In the genomic region with DNA sequence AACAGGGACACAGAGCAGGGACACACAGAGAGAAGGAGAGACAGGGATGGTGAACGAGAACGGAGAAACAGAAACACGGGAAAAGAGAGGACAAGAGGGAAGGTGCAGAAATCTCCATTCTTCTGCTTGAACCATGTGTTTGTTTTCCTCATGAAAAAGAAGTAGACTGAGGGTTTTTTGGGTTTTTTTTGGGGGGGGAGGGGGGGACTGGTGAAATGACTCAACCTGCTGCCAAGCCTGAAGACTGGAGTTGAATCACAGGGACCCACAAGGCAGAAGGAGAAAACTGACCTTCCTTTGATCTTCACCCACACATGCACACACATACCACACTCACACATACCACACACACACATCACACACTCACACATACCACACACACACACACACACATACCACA, we compare ENCODE assay signal across 51 mouse cellular contexts. TPM values are rescaled to one million over a fixed set of nuclear protein-coding genes. Genes with fewer than 3 reads are reported as not detected.
"Had no signal": no experiment of that assay in that cellular context is flagged by ENCODE, and none has a peak within 500 bp of the region (broad histone marks: within the 10 kb centered on the region; RNA-seq: fewer than 3 reads in every experiment).

No protein-coding gene starts in this region.

- H3K4me3 ChIP-seq: heart, embryonic 10.5 days; heart, embryonic 12.5 days; heart, embryonic 13.5 days; heart, embryonic 15.5 days; hindbrain, embryonic 10.5 days; hindbrain, embryonic 12.5 days; hindbrain, embryonic 13.5 days; hindbrain, embryonic 15.5 days; intestine, embryonic 15.5 days; kidney, embryonic 15.5 days; layer of hippocampus, adult 2 months; left cerebral cortex, adult 2 months had no signal

- H3K36me3 ChIP-seq: heart, embryonic 10.5 days; heart, embryonic 12.5 days; heart, embryonic 13.5 days; heart, embryonic 15.5 days; hindbrain, embryonic 10.5 days; hindbrain, embryonic 12.5 days; hindbrain, embryonic 13.5 days; hindbrain, embryonic 15.5 days; intestine, embryonic 15.5 days; kidney, embryonic 15.5 days had no signal

- H3K9me3 ChIP-seq: heart, embryonic 10.5 days; heart, embryonic 12.5 days; heart, embryonic 13.5 days; heart, embryonic 15.5 days; hindbrain, embryonic 10.5 days; hindbrain, embryonic 12.5 days; hindbrain, embryonic 13.5 days; hindbrain, embryonic 15.5 days; intestine, embryonic 15.5 days; kidney, embryonic 15.5 days had no signal

- H3K9ac ChIP-seq: heart, embryonic 12.5 days; heart, embryonic 13.5 days; heart, embryonic 15.5 days; hindbrain, embryonic 12.5 days; hindbrain, embryonic 13.5 days; hindbrain, embryonic 14.5 days; hindbrain, embryonic 15.5 days; intestine, embryonic 15.5 days; kidney, embryonic 15.5 days had no signal

- H3K4me2 ChIP-seq: heart, embryonic 11.5 days; heart, embryonic 12.5 days; heart, embryonic 13.5 days; heart, embryonic 15.5 days; hindbrain, embryonic 12.5 days; hindbrain, embryonic 13.5 days; hindbrain, embryonic 14.5 days; hindbrain, embryonic 15.5 days; intestine, embryonic 15.5 days; kidney, embryonic 15.5 days had no signal

- DNase-seq: heart, postnatal 10 days; heart, postnatal 14 days; heart, postnatal 36 days; heart, postnatal 4 days; kidney, adult 11 months; kidney, adult 18-20 months; kidney, adult 2 months; kidney, adult 8-10 months; kidney, adult 9 months; kidney, postnatal 10 days; kidney, postnatal 14 days; kidney, postnatal 25 days; kidney, postnatal 36 days; kidney, postnatal 4 days; layer of hippocampus, adult 9-11 months; layer of hippocampus, postnatal 36 days had no signal

- H3K27me3 ChIP-seq: hindbrain, embryonic 13.5 days; hindbrain, embryonic 15.5 days; intestine, embryonic 15.5 days; kidney, embryonic 15.5 days had no signal

- H3K27ac ChIP-seq: heart, embryonic 10.5 days; heart, embryonic 13.5 days; heart, embryonic 15.5 days; hindbrain, embryonic 10.5 days; hindbrain, embryonic 12.5 days; hindbrain, embryonic 13.5 days; hindbrain, embryonic 14.5 days; hindbrain, embryonic 15.5 days; hindbrain, postnatal 0 days; intestine, embryonic 15.5 days; kidney, embryonic 15.5 days; kidney, postnatal 0 days; layer of hippocampus, adult 2 months; left cerebral cortex, adult 2 months had no signal

- H3K4me1 ChIP-seq: heart, embryonic 10.5 days; heart, embryonic 12.5 days; hindbrain, embryonic 12.5 days; hindbrain, embryonic 13.5 days; intestine, embryonic 15.5 days had no signal

RNA-seq across cellular contexts. Expression of a gene that starts 11.1 kb away (rescaled TPM):
- total RNA-seq: heart, postnatal 10 days; heart, postnatal 14 days; heart, postnatal 25 days; heart, postnatal 36 days; heart, postnatal 4 days; hematopoietic stem cell, adult 5-6 weeks; hindbrain, postnatal 0 days; layer of hippocampus, adult 18-20 months; layer of hippocampus, adult 2 months; layer of hippocampus, postnatal 10 days; layer of hippocampus, postnatal 36 days; left cerebral cortex, adult 18-20 months; left cerebral cortex, adult 2 months had no signal
- polyA plus RNA-seq: heart, embryonic 10.5 days; heart, embryonic 11.5 days; heart, embryonic 12.5 days; heart, embryonic 13.5 days; heart, embryonic 14.5 days; heart, embryonic 15.5 days; heart, embryonic 16.5 days; heart, postnatal 0 days; hindbrain, embryonic 10.5 days; hindbrain, embryonic 11.5 days; hindbrain, embryonic 12.5 days; hindbrain, embryonic 13.5 days; hindbrain, embryonic 14.5 days; hindbrain, embryonic 15.5 days; hindbrain, embryonic 16.5 days; hindbrain, postnatal 0 days; intestine, embryonic 14.5 days; intestine, embryonic 15.5 days; intestine, embryonic 16.5 days; intestine, postnatal 0 days; kidney, adult 2 months; kidney, embryonic 14.5 days; kidney, embryonic 15.5 days; kidney, embryonic 16.5 days; kidney, postnatal 0 days; large intestine, adult 2 months had no signal

RNA-seq across cellular contexts. Expression of a gene that starts 20.8 kb away (rescaled TPM):
- total RNA-seq: heart, postnatal 14 days; heart, postnatal 25 days; heart, postnatal 36 days; heart, postnatal 4 days; hematopoietic stem cell, adult 5-6 weeks; hindbrain, postnatal 0 days; layer of hippocampus, adult 18-20 months; layer of hippocampus, adult 2 months; layer of hippocampus, postnatal 10 days; layer of hippocampus, postnatal 14 days; layer of hippocampus, postnatal 25 days; layer of hippocampus, postnatal 36 days; left cerebral cortex, adult 18-20 months; left cerebral cortex, adult 2 months had no signal
- polyA plus RNA-seq: heart, embryonic 10.5 days; heart, embryonic 11.5 days; heart, embryonic 12.5 days; heart, embryonic 13.5 days; heart, embryonic 14.5 days; heart, embryonic 15.5 days; heart, embryonic 16.5 days; hindbrain, embryonic 11.5 days; hindbrain, embryonic 12.5 days; hindbrain, embryonic 13.5 days; hindbrain, embryonic 14.5 days; hindbrain, embryonic 15.5 days; hindbrain, embryonic 16.5 days; hindbrain, postnatal 0 days; inflammation-experienced regulatory T-cells, adult 6 months; intestine, embryonic 15.5 days; intestine, embryonic 16.5 days; kidney, adult 2 months; kidney, embryonic 15.5 days; large intestine, adult 2 months had no signal

RNA-seq across cellular contexts. Expression of a gene that starts 33.6 kb away (rescaled TPM):
- total RNA-seq: heart, postnatal 10 days; heart, postnatal 14 days; heart, postnatal 25 days; heart, postnatal 36 days; heart, postnatal 4 days; hematopoietic stem cell, adult 5-6 weeks; hindbrain, postnatal 0 days; layer of hippocampus, adult 18-20 months; layer of hippocampus, adult 2 months; layer of hippocampus, postnatal 10 days; layer of hippocampus, postnatal 14 days; layer of hippocampus, postnatal 25 days; layer of hippocampus, postnatal 36 days; left cerebral cortex, adult 18-20 months; left cerebral cortex, adult 2 months had no signal
- polyA plus RNA-seq: heart, embryonic 10.5 days; heart, embryonic 11.5 days; heart, embryonic 12.5 days; heart, embryonic 13.5 days; heart, embryonic 14.5 days; heart, embryonic 15.5 days; heart, embryonic 16.5 days; heart, postnatal 0 days; hindbrain, embryonic 10.5 days; hindbrain, embryonic 11.5 days; hindbrain, embryonic 12.5 days; hindbrain, embryonic 13.5 days; hindbrain, embryonic 14.5 days; hindbrain, embryonic 15.5 days; hindbrain, embryonic 16.5 days; hindbrain, postnatal 0 days; inflammation-experienced regulatory T-cells, adult 6 months; intestine, embryonic 14.5 days; intestine, embryonic 15.5 days; intestine, embryonic 16.5 days; intestine, postnatal 0 days; kidney, adult 2 months; kidney, embryonic 14.5 days; kidney, embryonic 15.5 days; kidney, embryonic 16.5 days; kidney, postnatal 0 days; large intestine, adult 2 months had no signal

RNA-seq across cellular contexts. Expression of a gene that starts 50.9 kb away (rescaled TPM):
- total RNA-seq: heart, postnatal 10 days; heart, postnatal 14 days; heart, postnatal 25 days; heart, postnatal 36 days; heart, postnatal 4 days; hematopoietic stem cell, adult 5-6 weeks; hindbrain, postnatal 0 days; layer of hippocampus, adult 18-20 months; layer of hippocampus, adult 2 months; layer of hippocampus, postnatal 10 days; layer of hippocampus, postnatal 14 days; layer of hippocampus, postnatal 25 days; layer of hippocampus, postnatal 36 days; left cerebral cortex, adult 18-20 months; left cerebral cortex, adult 2 months had no signal
- polyA plus RNA-seq: heart, embryonic 10.5 days; heart, embryonic 11.5 days; heart, embryonic 12.5 days; heart, embryonic 13.5 days; heart, embryonic 14.5 days; heart, embryonic 15.5 days; heart, embryonic 16.5 days; heart, postnatal 0 days; hindbrain, embryonic 10.5 days; hindbrain, embryonic 11.5 days; hindbrain, embryonic 12.5 days; hindbrain, embryonic 13.5 days; hindbrain, embryonic 14.5 days; hindbrain, embryonic 15.5 days; hindbrain, embryonic 16.5 days; hindbrain, postnatal 0 days; inflammation-experienced regulatory T-cells, adult 6 months; intestine, embryonic 14.5 days; intestine, embryonic 15.5 days; intestine, embryonic 16.5 days; intestine, postnatal 0 days; kidney, adult 2 months; kidney, embryonic 14.5 days; kidney, embryonic 15.5 days; kidney, embryonic 16.5 days; kidney, postnatal 0 days; large intestine, adult 2 months had no signal
